Mouse (Mus musculus): ENCODE data around the gene Esrrg.

DNA sequence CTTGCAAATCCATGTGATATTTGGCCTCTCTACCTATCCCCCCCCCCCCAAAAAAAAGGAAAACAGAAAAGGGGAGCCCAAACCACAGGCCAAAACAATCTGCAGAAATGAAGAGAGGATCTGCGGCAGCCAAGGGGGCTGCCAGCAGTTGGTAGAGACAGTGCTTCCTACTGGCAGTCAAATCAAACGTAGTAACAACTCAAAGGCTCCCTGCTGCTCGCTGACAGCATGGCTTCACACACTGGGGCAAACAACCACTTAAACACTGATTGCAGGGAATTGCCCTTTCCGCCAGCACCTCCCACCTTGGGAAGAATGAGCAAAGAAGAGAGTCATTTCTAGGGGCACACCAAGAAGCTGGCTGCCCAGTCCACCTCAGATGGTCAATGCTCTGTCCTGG lies 422.7 kb downstream of the Esrrg start:
- TF ChIP-seq CTCF (IDR thresholded peaks at IDR 0.05; ENCODE audit: control insufficient read depth, insufficient read depth, insufficient read length) (no peak), USF1 (IDR thresholded peaks at IDR 0.05; ENCODE audit: low read depth) (no peak), MYOG (IDR thresholded peaks at IDR 0.05; ENCODE audit: control insufficient read depth, extremely low read depth, insufficient read length) (no peak), MAX (IDR thresholded peaks at IDR 0.05) (no peak), FOSL1 (IDR thresholded peaks at IDR 0.05; ENCODE audit: insufficient read depth, low read length, poor library complexity, severe bottlenecking) (no peak), MYOD1 (IDR thresholded peaks at IDR 0.05; ENCODE audit: control insufficient read depth, insufficient read length, low read depth) (no peak)

Data from C2C12 (cell line).